Comparison of ENCODE assay signal across 16 mouse cellular contexts in genomic region chr2:72098366-72098765, GRCm38 (mm10).
"Had no signal": no experiment of that assay in that cellular context is flagged by ENCODE, and none has a peak within 500 bp of the region (broad histone marks: within the 10 kb centered on the region; RNA-seq: fewer than 3 reads in every experiment).

No protein-coding gene starts in this region.

- DNase-seq: heart, postnatal 10 days; heart, postnatal 14 days; heart, postnatal 36 days; heart, postnatal 4 days; kidney, adult 11 months; kidney, adult 18-20 months; kidney, adult 2 months; kidney, adult 8-10 months; kidney, adult 9 months; kidney, postnatal 10 days; kidney, postnatal 14 days; kidney, postnatal 25 days; kidney, postnatal 36 days; kidney, postnatal 4 days; layer of hippocampus, adult 9-11 months; layer of hippocampus, postnatal 36 days had no signal
